Mouse (Mus musculus) gastrocnemius, postnatal 25 days (tissue): ENCODE measurements around the gene 0610012G03Rik. TPM values are rescaled to one million over a fixed set of nuclear protein-coding genes. Genes with fewer than 3 reads are reported as not detected.
A peak's percentile ranks its signal among the peaks of the same experiment; 100 is the strongest.
"Not testable (repeated sequence)": the region's sequence is repeated elsewhere in the genome, so short reads cannot be mapped to it uniquely, and the experiment has no call there.

Experiments used
- DNase-seq: peaks from one replicate; pipeline ENCODE4 v3.0.0; 2022
- long read RNA-seq, 2 experiments: library from polyadenylated mRNA; stranded (forward); transcript quantifications; one replicate each; pipeline ENCODE4 v2.0.0; 2021
- total RNA-seq, 2 experiments: library from RNA; stranded (reverse); gene quantifications; 1 replicate in 1 of 2; 2 replicates in 1 of 2; pipeline ENCODE4 v1.2.3; 2021

0610012G03Rik gene
- 10 to 100 TPM; 51.0 to 53.6 TPM for total RNA-seq
- long read RNA-seq, experiment 1, transcript 0610012G03Rik-201 (1 exons, 1,445 nt), result major isoform, 376 of 376 reads
- long read RNA-seq, experiment 1, partial matches to known transcripts, result 0 of 376 reads
- long read RNA-seq, experiment 1, other reads (novel, unspliced or antisense), result 0 of 376 reads
- long read RNA-seq, experiment 2, transcript 0610012G03Rik-201 (1 exons, 1,445 nt), result major isoform, 255 of 256 reads
- long read RNA-seq, experiment 2, partial matches to known transcripts, result 0 of 256 reads
- long read RNA-seq, experiment 2, other reads (novel, unspliced or antisense), result 1 of 256 reads

GRCm38 (mm10) chr16:31948345-31948774 is at the start of gene 0610012G03Rik, which contains the start of gene Ncbp2:
TSS of gene 0610012G03Rik (minus strand) at chr16:31948494.
TSS of gene Ncbp2 (plus strand) at chr16:31948513.
- DNase-seq, result peak; percentile 93

- DNase-seq, result no peak
These were observed 48.1 kb upstream of the 0610012G03Rik start for GRCm38 (mm10) chr16:31996371-31996770.

DNA sequence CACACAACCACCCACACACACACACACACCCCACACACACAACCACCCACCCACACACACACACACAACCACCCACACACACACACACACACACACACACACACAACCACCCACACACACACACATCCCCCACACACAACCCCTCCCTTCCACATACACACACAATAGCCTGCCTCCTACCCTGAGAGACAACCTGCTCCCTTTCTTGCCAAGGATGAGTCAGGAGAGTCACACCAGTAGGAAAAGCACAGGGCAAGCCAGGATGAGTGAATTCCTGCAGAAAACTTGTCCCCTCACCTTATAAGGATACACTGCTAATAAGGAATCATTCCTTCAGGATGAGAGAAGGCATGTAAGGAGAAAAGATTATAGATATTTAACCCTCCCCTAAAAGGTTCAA is 45.7 kb upstream of the 0610012G03Rik start:
- DNase-seq, result no peak

GRCm38 (mm10) chr16:31993195-31993594 is 44.9 kb upstream of the 0610012G03Rik start:
- DNase-seq, result no peak

DNA sequence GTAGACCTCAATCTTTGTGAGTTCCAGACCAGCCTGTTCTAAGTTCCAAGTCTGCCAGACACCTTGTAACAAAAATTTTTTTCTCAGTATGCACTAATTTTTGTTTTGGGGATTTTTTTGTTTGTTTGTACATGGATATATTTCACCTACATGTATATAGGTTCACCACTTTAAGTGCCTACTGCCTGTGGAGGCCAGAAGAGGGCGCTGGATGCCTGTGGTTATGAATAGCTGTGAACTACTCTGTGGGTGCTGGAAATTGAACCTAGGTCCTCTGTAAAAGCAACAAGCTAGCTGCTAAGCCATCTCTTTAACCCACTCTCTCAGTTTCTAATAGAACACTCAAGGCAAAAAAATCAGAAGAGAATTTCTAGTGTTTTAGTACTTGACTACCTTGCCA is 43.7 kb upstream of the 0610012G03Rik start:
- no peak for DNase-seq

- no peak for DNase-seq
These were observed 32.7 kb upstream of the 0610012G03Rik start for GRCm38 (mm10) chr16:31980946-31981345.

DNA sequence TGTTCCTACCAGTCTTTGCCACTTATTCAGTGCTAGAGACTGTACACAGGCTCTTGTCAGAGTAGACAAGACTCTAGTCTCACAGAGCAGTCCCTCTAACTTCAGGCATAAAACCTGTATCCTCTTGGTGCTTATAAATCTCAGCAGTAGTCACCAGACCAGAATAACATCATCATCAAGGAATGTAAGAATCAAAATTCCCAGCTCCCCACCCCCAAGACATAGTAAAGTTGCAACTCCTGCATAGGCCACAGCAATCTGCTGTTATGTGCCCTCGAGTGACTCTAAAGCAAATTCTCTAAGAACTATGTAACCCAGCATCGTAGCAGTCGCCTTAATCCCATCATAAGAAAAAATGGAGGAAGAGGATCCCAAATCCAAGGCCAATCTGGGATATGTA is 31.2 kb upstream of the 0610012G03Rik start:
- DNase-seq, result no peak

DNA sequence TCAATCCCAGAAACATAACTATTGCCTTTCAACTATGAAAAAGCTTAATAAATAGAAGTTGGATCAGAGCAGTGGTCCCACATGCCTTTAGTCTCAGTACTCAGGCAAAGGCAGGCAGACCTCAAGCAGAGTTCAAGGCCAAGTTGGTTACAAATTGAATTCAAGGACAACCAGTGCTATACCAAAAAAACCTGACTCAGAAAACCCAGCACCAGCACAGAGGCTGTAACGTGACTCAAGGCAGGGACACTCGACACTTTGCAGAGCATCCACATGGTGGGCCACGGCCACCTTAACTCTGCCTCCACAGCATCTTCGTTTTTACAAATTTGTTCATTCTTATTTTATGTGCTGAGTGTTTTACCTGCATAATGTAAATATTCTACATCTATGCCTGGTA is 27.0 kb upstream of the 0610012G03Rik start:
- DNase-seq, result no peak

GRCm38 (mm10) chr16:31963224-31963623 is 14.9 kb upstream of the 0610012G03Rik start:
- no peak for DNase-seq

DNA sequence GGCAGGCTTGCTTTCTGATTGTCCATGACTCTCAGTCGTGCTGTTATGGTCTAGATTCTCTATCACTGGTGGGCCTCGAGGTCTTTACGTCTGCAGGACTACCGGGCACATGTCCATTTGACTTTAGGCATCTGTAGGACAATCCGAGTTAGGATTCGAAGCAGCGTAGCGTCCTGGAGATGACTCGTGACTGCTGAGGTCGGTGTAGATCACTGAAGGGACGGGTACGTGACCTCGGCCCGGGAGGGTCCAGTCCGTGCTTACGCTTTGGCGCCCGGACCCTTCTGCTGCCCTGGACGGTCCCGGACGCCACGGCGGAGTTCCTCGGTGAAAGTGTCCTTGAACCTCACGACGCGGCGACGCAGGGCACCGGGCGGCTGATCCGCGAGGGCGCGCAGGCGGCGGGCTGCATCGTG is 385 bp downstream of the 0610012G03Rik start:
- no peak for DNase-seq

GRCm38 (mm10) chr16:31947333-31947732 is 961 bp downstream of the 0610012G03Rik start:
- no peak for DNase-seq

DNA sequence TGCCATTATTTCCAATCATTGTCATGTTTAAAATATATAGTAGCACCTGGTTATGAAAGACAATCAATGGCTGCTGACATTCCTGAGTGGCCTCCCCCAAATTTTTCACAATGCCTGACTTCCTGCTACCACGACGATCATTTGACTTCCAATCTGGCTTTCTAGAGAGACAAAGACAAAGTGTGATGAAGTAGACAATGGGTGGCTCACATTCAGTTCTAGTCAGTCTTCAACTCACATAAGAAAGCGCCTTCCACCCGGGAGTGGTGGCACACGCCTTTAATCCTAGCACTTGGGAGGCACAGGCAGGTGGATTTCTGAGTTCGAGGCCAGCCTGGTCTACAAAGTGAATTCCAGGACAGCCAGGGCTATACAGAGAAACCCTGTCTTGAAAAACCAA is 2.3 kb downstream of the 0610012G03Rik start:
- DNase-seq, result not testable (repeated sequence)

- DNase-seq, result no peak
These were observed 2.9 kb downstream of the 0610012G03Rik start for GRCm38 (mm10) chr16:31945372-31945771.

- DNase-seq, result no peak
These were observed 3.5 kb downstream of the 0610012G03Rik start for GRCm38 (mm10) chr16:31944698-31945255.

DNA sequence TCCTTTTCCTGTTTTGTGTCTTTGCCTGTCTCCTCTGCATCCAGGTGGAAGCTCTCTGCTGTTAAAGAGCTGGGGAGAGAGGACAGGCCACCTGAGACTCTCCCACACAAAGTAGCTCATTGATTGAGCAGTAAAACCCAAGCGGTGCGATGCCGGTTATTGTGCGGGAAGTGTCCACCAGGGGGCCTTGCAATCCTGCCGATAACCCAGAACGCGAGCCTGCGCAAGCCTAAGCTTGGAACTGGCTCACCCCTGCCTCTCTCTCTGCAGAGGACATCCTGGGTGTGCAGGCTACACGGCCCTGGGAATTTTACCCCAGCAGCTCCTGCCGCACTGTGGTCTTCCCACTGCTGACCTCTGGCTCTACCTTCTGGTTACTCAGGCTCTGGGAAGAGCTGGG is 4.3 kb downstream of the 0610012G03Rik start:
- peak; percentile 65 for DNase-seq

GRCm38 (mm10) chr16:31940586-31940985 is 7.7 kb downstream of the 0610012G03Rik start:
- DNase-seq, result no peak

- no peak for DNase-seq
These were observed 9.4 kb downstream of the 0610012G03Rik start for GRCm38 (mm10) chr16:31938856-31939255.

DNA sequence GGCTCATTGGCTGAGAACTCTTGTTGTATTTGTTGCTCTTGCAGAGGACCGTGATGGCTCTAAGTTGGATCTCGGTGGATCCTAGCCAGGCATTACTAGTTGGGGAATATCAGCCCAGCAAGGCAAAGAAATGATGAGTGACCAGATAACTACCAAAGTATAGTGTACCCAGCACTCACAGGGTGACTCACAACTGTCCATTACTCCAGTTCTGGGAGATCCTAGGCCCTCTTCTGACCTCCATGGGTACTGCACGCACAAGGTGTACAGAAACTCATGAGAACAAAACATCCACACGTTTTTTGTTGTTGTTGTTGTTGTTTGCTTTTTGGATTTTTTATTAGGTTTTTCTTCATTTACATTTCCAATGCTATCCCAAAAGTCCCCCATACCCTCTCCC is 11.7 kb downstream of the 0610012G03Rik start:
- DNase-seq, result no peak

GRCm38 (mm10) chr16:31935091-31935979 is 13.0 kb downstream of the 0610012G03Rik start:
- DNase-seq, result no peak

- no peak for DNase-seq
These were observed 13.7 kb downstream of the 0610012G03Rik start for GRCm38 (mm10) chr16:31934550-31935010.

GRCm38 (mm10) chr16:31933751-31934549 is 14.3 kb downstream of the 0610012G03Rik start, which contains the start of gene Pigz:
TSS of gene Pigz (plus strand) at chr16:31933851.
- DNase-seq, result peak; percentile 60
